Mouse (Mus musculus) hindbrain, postnatal 0 days (tissue): ENCODE results near the gene Idi2. TPM values are rescaled to one million over a fixed set of nuclear protein-coding genes. Genes with fewer than 3 reads are reported as not detected.

Source experiments
- ATAC-seq: fragments of 200-750 bp; cut with Nextera tagmentation; 2 replicates; pipeline ENCODE4 v1.8.0; 2017; ENCODE audit warnings: mild to moderate bottlenecking, moderate TSS enrichment, moderate library complexity
- DNase-seq: peaks from one replicate; pipeline ENCODE4 v3.0.0-alpha.2; 2015; ENCODE audit warnings: low spot score
- H3K27ac ChIP-seq: fragments of 300-500 bp; sonication (generic); 2 replicates; pipeline ENCODE4 v1.5.1; 2014; ENCODE audit warnings: mild to moderate bottlenecking
- H3K27me3 ChIP-seq: fragments of 300-500 bp; sonication (generic); 2 replicates; pipeline ENCODE4 v1.6.1; 2014; ENCODE audit warnings: low read length, mixed read lengths; ENCODE audit not compliant: insufficient read depth
- H3K36me3 ChIP-seq: fragments of 300-500 bp; sonication (generic); 2 replicates; pipeline ENCODE4 v1.6.1; 2014; ENCODE audit warnings: low read length, mixed read lengths; ENCODE audit not compliant: insufficient read depth
- H3K4me1 ChIP-seq: fragments of 300-500 bp; sonication (generic); 2 replicates; pipeline ENCODE4 v1.6.1; 2014; ENCODE audit warnings: antibody characterized with exemption, low read length, mixed read lengths; ENCODE audit not compliant: insufficient read depth
- H3K4me2 ChIP-seq: fragments of 300-500 bp; sonication (generic); 2 replicates; pipeline ENCODE4 v1.6.1; 2014; ENCODE audit warnings: low read depth, mild to moderate bottlenecking, low read length, moderate library complexity, mixed read lengths
- H3K4me3 ChIP-seq: fragments of 300-500 bp; sonication (generic); 2 replicates; pipeline ENCODE4 v1.5.1; 2014; ENCODE audit warnings: low read length
- H3K9ac ChIP-seq: fragments of 300-500 bp; sonication (generic); replicated peaks from 2 replicates; pipeline ENCODE4 v1.6.1; 2014; ENCODE audit warnings: mild to moderate bottlenecking, low read length, moderate library complexity, mixed read lengths
- H3K9me3 ChIP-seq: fragments of 300-500 bp; sonication (generic); 2 replicates; pipeline ENCODE4 v1.6.1; 2016; ENCODE audit warnings: low read length, mixed read lengths
- CTCF ChIP-seq: IDR thresholded peaks from 2 replicates; pipeline ENCODE4 v1.5.1; 2016; ENCODE audit warnings: antibody characterized with exemption, control low read depth, low read depth
- WGBS: fragments of 180-500 bp; shearing (Covaris S2); extraction: QIAGEN DNeasy Blood & Tissue Kit; methylation state at CpG from one replicate; pipeline ENCODE4 v1.1.7; 2014; 5-methylcytosine and 5-hydroxymethylcytosine counted together
- microRNA-seq, 2 experiments: library from miRNA; unstranded; fragments of <30 nt; microRNA quantifications; one replicate each; pipeline ENCODE4; 2016
- polyA plus RNA-seq: library from polyadenylated mRNA; unstranded; fragments of >200 nt; fragmentation: Nextera tagmentation; extraction: Ambion mirVana; gene quantifications from 2 replicates; pipeline ENCODE4 v1.2.1, GENCODE M21; 2015
- total RNA-seq: library from RNA; depleted of rRNA; stranded (reverse); fragments of >200 nt; gene quantifications from 2 replicates; pipeline ENCODE4 v1.2.3, GENCODE M21; 2014; rRNA removed

Idi2 gene
- total and polyA plus RNA-seq, 2 experiments from 2014 or later = not detected

GRCm38 (mm10) chr13:8999464-8999863, 46.8 kb downstream of the Idi2 start:
- H3K9ac ChIP-seq = no peak overlapping the region
- H3K4me2 ChIP-seq = no peak overlapping the region
- H3K36me3 ChIP-seq = no peaks in the 10 kb centered on the region
- no peak overlapping the region for H3K4me3 ChIP-seq
- H3K4me1 ChIP-seq = peaks cover 11% of the 10 kb centered on the region
- no peak for TF ChIP-seq CTCF
- no peak overlapping the region for H3K27ac ChIP-seq
- DNase-seq (no peak), ATAC-seq (no peak)
- no peaks in the 10 kb centered on the region for H3K27me3 ChIP-seq
- WGBS = 87% methylated on average over 8 of the region's 8 CpGs
- H3K9me3 ChIP-seq = no peaks in the 10 kb centered on the region

GRCm38 (mm10) chr13:9003306-9003705, 50.6 kb downstream of the Idi2 start:
- H3K4me2 ChIP-seq = no peak overlapping the region
- H3K4me1 ChIP-seq = no peaks in the 10 kb centered on the region
- no peak overlapping the region for H3K27ac ChIP-seq
- no peaks in the 10 kb centered on the region for H3K36me3 ChIP-seq
- no peak overlapping the region for H3K9ac ChIP-seq
- DNase-seq = no peak
- 79% methylated on average over 2 of the region's 2 CpGs for WGBS
- H3K9me3 ChIP-seq = no peaks in the 10 kb centered on the region
- no peak overlapping the region for H3K4me3 ChIP-seq
- no peaks in the 10 kb centered on the region for H3K27me3 ChIP-seq
- ATAC-seq = no peak
- TF ChIP-seq CTCF = no peak

Small RNAs within 50 kb of the gene (microRNA-seq; reads per million reads assigned to microRNA genes)
- gene Gm22750 = 0 reads per million in 2 experiments

Other genes starting within 250 kb of the Idi2 start
- gene Wdr37, start 81.0 kb upstream of the Idi2 start, total RNA-seq = 58.8 and 60.7 TPM in 2 replicates
- gene Wdr37, start 81.0 kb upstream of the Idi2 start, polyA plus RNA-seq = 36.9 and 38.3 TPM in 2 replicates
- gene Idi1, start 67.4 kb upstream of the Idi2 start, total RNA-seq = 40.5 and 49.8 TPM in 2 replicates
- 65.3 and 71.0 TPM in 2 replicates for gene Idi1, start 67.4 kb upstream of the Idi2 start, polyA plus RNA-seq
- gene Gm9745, start 4.6 kb upstream of the Idi2 start, total RNA-seq = not detected in 2 replicates
- gene Gm9745, start 4.6 kb upstream of the Idi2 start, polyA plus RNA-seq = not detected in 2 replicates
- gene Gtpbp4, start 43.2 kb downstream of the Idi2 start, total RNA-seq = 11.9 and 19.6 TPM in 2 replicates
- gene Gtpbp4, start 43.2 kb downstream of the Idi2 start, polyA plus RNA-seq = 53.0 and 57.8 TPM in 2 replicates
- 57.8 and 64.1 TPM in 2 replicates for gene Larp4b, start 141.0 kb downstream of the Idi2 start, total RNA-seq
- gene Larp4b, start 141.0 kb downstream of the Idi2 start, polyA plus RNA-seq = 32.2 and 32.6 TPM in 2 replicates